14 mouse cellular contexts compared by ENCODE assay signal in genomic region chr7:136427164-136427563, GRCm38 (mm10).
DNase-seq lines count a peak whose midpoint lies in the region; ATAC-seq and TF ChIP-seq lines count a peak whose summit lies in the region.
"Had no signal": no experiment of that assay in that cellular context is flagged by ENCODE, and none has a peak within 500 bp of the region (broad histone marks: within the 10 kb centered on the region; RNA-seq: fewer than 3 reads in every experiment).

No protein-coding gene starts in this region.

- TF ChIP-seq CTCF in intestine, postnatal 0 days (IDR thresholded peaks at IDR 0.05; ENCODE audit: low read depth) = peak; percentile 69

- ATAC-seq in intestine, postnatal 0 days = no peak
- ATAC-seq in intestine, embryonic 15.5 days = no peak
- ATAC-seq in midbrain, embryonic 14.5 days (ENCODE audit: low FRiP score, low TSS enrichment) = no peak
- no peak for ATAC-seq in granulocyte monocyte progenitor cell, adult 5-6 weeks (replicated peaks; ENCODE audit: poor library complexity, severe bottlenecking)
- ATAC-seq: CD4-positive, CD25-positive, alpha-beta regulatory T cell, adult 4 months; forebrain, embryonic 15.5 days had no signal

- 71% methylated on average over 4 of the region's 4 CpGs for WGBS in intestine, postnatal 0 days
- 65% methylated on average over 4 of the region's 4 CpGs for WGBS in intestine, embryonic 15.5 days
- 61% methylated on average over 4 of the region's 4 CpGs for WGBS in midbrain, embryonic 10.5 days
- 66% methylated on average over 4 of the region's 4 CpGs for WGBS in midbrain, embryonic 14.5 days

- H3K9ac ChIP-seq in intestine, postnatal 0 days (ENCODE audit: low read depth, low read length) = no peak overlapping the region
- H3K9ac ChIP-seq in intestine, embryonic 15.5 days = no peak overlapping the region
- H3K9ac ChIP-seq in midbrain, embryonic 14.5 days (replicated peaks; ENCODE audit: low read length) = no peak overlapping the region
- H3K9ac ChIP-seq: forebrain, embryonic 15.5 days; limb, embryonic 15.5 days had no signal

- no peaks in the 10 kb centered on the region for H3K27me3 ChIP-seq in intestine, postnatal 0 days (replicated peaks; ENCODE audit: control insufficient read depth, insufficient read depth, low read length)
- no peaks in the 10 kb centered on the region for H3K27me3 ChIP-seq in intestine, embryonic 15.5 days (replicated peaks)
- H3K27me3 ChIP-seq in midbrain, embryonic 10.5 days (ENCODE audit: low read depth, poor library complexity, severe bottlenecking) = peaks cover 43% of the 10 kb centered on the region
- no peaks in the 10 kb centered on the region for H3K27me3 ChIP-seq in midbrain, embryonic 14.5 days (ENCODE audit: control insufficient read depth, insufficient read depth, low read length)

- DNase-seq in midbrain, embryonic 10.5 days (ENCODE audit: low spot score) = peak; percentile 21
- DNase-seq in midbrain, embryonic 14.5 days = no peak
- peak; percentile 40 for DNase-seq in R1 (ENCODE audit: low read depth, low spot score)
- peak; percentile 34 for DNase-seq in retina, embryonic 14.5 days (ENCODE audit: low spot score)
- no peak for DNase-seq in cerebellum, postnatal 4 days (ENCODE audit: low spot score in 2 of 2)
- DNase-seq: cerebellum, adult 11-12 months; kidney, postnatal 25 days; spleen, adult 18-20 months had no signal

- no peaks in the 10 kb centered on the region for H3K9me3 ChIP-seq in intestine, postnatal 0 days (ENCODE audit: control insufficient read depth)
- no peaks in the 10 kb centered on the region for H3K9me3 ChIP-seq in intestine, embryonic 15.5 days
- no peaks in the 10 kb centered on the region for H3K9me3 ChIP-seq in midbrain, embryonic 10.5 days (replicated peaks)
- H3K9me3 ChIP-seq in midbrain, embryonic 14.5 days (ENCODE audit: control insufficient read depth, low read length) = no peaks in the 10 kb centered on the region
- H3K9me3 ChIP-seq: forebrain, embryonic 15.5 days; limb, embryonic 15.5 days had no signal

- H3K36me3 ChIP-seq in intestine, postnatal 0 days (ENCODE audit: control insufficient read depth, insufficient read depth) = no peaks in the 10 kb centered on the region
- no peaks in the 10 kb centered on the region for H3K36me3 ChIP-seq in intestine, embryonic 15.5 days
- H3K36me3 ChIP-seq in midbrain, embryonic 10.5 days = no peaks in the 10 kb centered on the region
- H3K36me3 ChIP-seq in midbrain, embryonic 14.5 days (ENCODE audit: control insufficient read depth, insufficient read depth, low read length) = no peaks in the 10 kb centered on the region
- H3K36me3 ChIP-seq: forebrain, embryonic 15.5 days; limb, embryonic 15.5 days had no signal

- H3K4me3 ChIP-seq in intestine, postnatal 0 days (ENCODE audit: low read depth, low read length) = no peak overlapping the region
- H3K4me3 ChIP-seq in intestine, embryonic 15.5 days (replicated peaks) = no peak overlapping the region
- no peak overlapping the region for H3K4me3 ChIP-seq in midbrain, embryonic 10.5 days
- H3K4me3 ChIP-seq in midbrain, embryonic 14.5 days (replicated peaks; ENCODE audit: low read depth, low read length) = no peak overlapping the region
- H3K4me3 ChIP-seq: forebrain, embryonic 15.5 days; limb, embryonic 15.5 days had no signal

- H3K4me1 ChIP-seq in intestine, postnatal 0 days (replicated peaks; ENCODE audit: control insufficient read depth, insufficient read depth, low read length) = no peaks in the 10 kb centered on the region
- no peaks in the 10 kb centered on the region for H3K4me1 ChIP-seq in intestine, embryonic 15.5 days (replicated peaks)
- peaks cover 12% of the 10 kb centered on the region for H3K4me1 ChIP-seq in midbrain, embryonic 10.5 days
- H3K4me1 ChIP-seq in midbrain, embryonic 14.5 days (ENCODE audit: control insufficient read depth, insufficient read depth, low read length) = peaks cover 10% of the 10 kb centered on the region; the same call in 1 of the 2 replicates

- no peak overlapping the region for H3K27ac ChIP-seq in intestine, postnatal 0 days (ENCODE audit: low read depth, low read length)
- no peak overlapping the region for H3K27ac ChIP-seq in intestine, embryonic 15.5 days
- no peak overlapping the region for H3K27ac ChIP-seq in midbrain, embryonic 10.5 days (replicated peaks)
- no peak overlapping the region for H3K27ac ChIP-seq in midbrain, embryonic 14.5 days (replicated peaks; ENCODE audit: low read depth, low read length)
- H3K27ac ChIP-seq: forebrain, embryonic 15.5 days; limb, embryonic 15.5 days had no signal

- H3K4me2 ChIP-seq in intestine, postnatal 0 days (replicated peaks; ENCODE audit: low read depth) = no peak overlapping the region
- H3K4me2 ChIP-seq in intestine, embryonic 15.5 days (replicated peaks) = no peak overlapping the region
- no peak overlapping the region for H3K4me2 ChIP-seq in midbrain, embryonic 14.5 days (ENCODE audit: low read length)
- H3K4me2 ChIP-seq: forebrain, embryonic 15.5 days; limb, embryonic 15.5 days had no signal

Comparison
In these comparisons a context has a peak if more than half of its experiments do, and no peak if none do; other contexts are left out.
1. DNase-seq: peak in midbrain, embryonic 10.5 days (single experiment), R1 (single experiment) and retina, embryonic 14.5 days (single experiment); none in midbrain, embryonic 14.5 days (single experiment) and cerebellum, postnatal 4 days (0 of 2).